Mouse (Mus musculus): ENCODE measurements around the gene Pi4kb. TPM values are rescaled to one million over a fixed set of nuclear protein-coding genes. Genes with fewer than 3 reads are reported as not detected.
"Not testable (repeated sequence)": the region's sequence is repeated elsewhere in the genome, so short reads cannot be mapped to it uniquely, and the experiment has no call there.

Pi4kb gene
- polyA plus RNA-seq, 1 experiment from 2014 or later, result 24.6 TPM

- 89% methylated on average over 7 of the region's 7 CpGs for WGBS
- not testable (repeated sequence) for H3K9me3 ChIP-seq; ATAC-seq (replicated peaks); H3K27me3 ChIP-seq (replicated peaks); H3K9ac ChIP-seq; H3K4me3 ChIP-seq; H3K27ac ChIP-seq; H3K4me2 ChIP-seq; H3K36me3 ChIP-seq (replicated peaks); H3K4me1 ChIP-seq
These were observed 37.3 kb upstream of the Pi4kb start for GRCm38 (mm10) chr3:94937194-94937593.

DNA sequence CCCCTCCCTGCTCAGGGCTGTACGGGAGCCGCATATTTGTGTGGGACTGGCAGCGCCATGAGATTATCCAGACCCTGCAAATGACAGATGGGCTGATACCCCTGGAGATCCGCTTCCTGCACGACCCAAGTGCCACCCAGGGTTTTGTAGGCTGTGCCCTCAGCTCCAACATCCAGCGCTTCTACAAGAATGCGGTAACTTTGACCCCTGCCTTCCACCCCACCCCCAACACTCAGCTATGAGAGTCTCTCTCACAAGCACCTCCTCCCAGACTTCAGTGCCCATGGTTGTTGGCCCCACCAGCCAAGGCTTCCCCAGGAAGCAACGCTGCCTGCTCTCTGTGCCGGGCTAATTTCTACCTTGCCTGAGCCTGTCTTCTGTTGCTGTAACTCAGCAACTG lies 34.5 kb upstream of the Pi4kb start:
- not testable (repeated sequence) for H3K4me3 ChIP-seq; H3K9ac ChIP-seq; H3K36me3 ChIP-seq (replicated peaks); H3K4me1 ChIP-seq; H3K27ac ChIP-seq; H3K4me2 ChIP-seq; ATAC-seq (replicated peaks); H3K27me3 ChIP-seq (replicated peaks); H3K9me3 ChIP-seq
- 70% methylated on average over 9 of the region's 9 CpGs for WGBS

DNA sequence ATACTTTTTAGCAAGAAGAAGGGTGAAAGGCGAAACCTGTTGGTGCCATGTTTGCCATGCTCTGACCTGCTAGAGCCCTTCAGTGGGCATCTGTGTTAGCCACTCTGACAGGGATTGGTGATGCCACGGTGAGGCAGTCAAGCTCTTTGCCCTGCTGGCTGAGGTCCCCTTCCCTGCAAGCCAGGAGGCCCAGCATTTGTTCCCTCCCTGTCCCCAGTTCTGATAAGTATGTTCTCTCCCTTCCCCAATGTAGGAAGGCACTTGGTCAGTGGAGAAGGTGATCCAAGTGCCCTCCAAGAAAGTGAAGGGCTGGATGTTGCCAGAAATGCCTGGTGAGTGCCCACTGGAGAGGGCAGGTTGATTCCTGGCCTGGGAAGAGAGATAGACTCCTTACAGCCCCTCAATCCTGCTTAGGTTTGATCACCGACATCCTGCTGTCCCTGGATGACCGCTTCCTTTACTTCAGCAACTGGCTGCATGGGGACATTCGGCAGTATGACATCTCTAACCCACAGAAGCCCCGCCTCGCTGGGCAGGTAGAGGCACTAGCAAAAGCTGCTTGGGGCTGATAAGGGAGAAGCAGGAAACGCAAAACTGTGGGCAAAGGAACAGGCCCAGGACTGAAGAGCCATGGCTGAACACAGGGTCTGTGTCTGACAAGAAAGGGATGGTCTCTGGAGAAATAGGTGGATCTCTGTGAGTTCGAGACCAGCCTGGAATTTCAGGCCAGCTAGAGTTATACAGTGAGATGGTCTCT lies 32.1 kb upstream of the Pi4kb start:
- not testable (repeated sequence) for H3K36me3 ChIP-seq (replicated peaks); H3K4me3 ChIP-seq; H3K4me1 ChIP-seq; H3K9ac ChIP-seq; H3K4me2 ChIP-seq; H3K27ac ChIP-seq; H3K27me3 ChIP-seq (replicated peaks); H3K9me3 ChIP-seq; ATAC-seq (replicated peaks)
- 81% methylated on average over 9 of the region's 9 CpGs for WGBS

GRCm38 (mm10) chr3:94943706-94944105 lies 30.8 kb upstream of the Pi4kb start:
- H3K9me3 ChIP-seq; H3K27ac ChIP-seq; H3K4me2 ChIP-seq; H3K9ac ChIP-seq; H3K4me3 ChIP-seq; H3K36me3 ChIP-seq (replicated peaks); H3K4me1 ChIP-seq; ATAC-seq (replicated peaks); H3K27me3 ChIP-seq (replicated peaks): not testable (repeated sequence)
- 15% methylated on average over 4 of the region's 4 CpGs for WGBS

GRCm38 (mm10) chr3:94948066-94948614 lies 26.4 kb upstream of the Pi4kb start:
- Histone ChIP-seq H3K27me3 (replicated peaks) (no peaks in the 10 kb centered on the region), H3K4me1 (peaks cover 8% of the 10 kb centered on the region), H3K9me3 (no peaks in the 10 kb centered on the region), H3K36me3 (replicated peaks) (no peaks in the 10 kb centered on the region), H3K4me3 (no peak overlapping the region), H3K4me2 (no peak overlapping the region), H3K9ac (no peak overlapping the region), H3K27ac (no peak overlapping the region)
- 74% methylated on average over 3 of the region's 3 CpGs for WGBS
- ATAC-seq (replicated peaks), result no peak

DNA sequence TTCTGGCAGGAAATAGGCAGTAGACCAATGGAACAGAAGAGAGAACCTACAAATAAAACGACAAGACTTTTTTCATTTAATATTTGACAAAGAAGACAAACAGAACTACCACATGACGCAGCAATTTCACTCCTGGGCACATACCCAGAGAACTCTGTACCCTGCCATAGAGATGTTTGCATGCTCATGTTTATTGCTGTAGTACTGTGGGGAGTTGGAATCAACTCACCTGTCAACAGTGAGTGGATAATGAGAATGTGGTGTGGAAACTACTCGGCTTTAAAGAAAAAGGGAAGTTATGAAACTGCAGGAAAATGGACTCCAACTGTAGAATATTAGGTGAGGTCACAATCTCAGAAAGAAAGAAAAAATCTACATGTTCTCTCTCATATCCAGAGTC lies 24.9 kb upstream of the Pi4kb start:
- ATAC-seq (replicated peaks), result no peak
- 87% methylated on average over 3 of the region's 3 CpGs for WGBS
- H3K27ac ChIP-seq, result no peak overlapping the region
- no peak overlapping the region for H3K9ac ChIP-seq
- no peaks in the 10 kb centered on the region for H3K9me3 ChIP-seq
- no peak overlapping the region for H3K4me3 ChIP-seq
- peaks cover 12% of the 10 kb centered on the region for H3K4me1 ChIP-seq
- no peaks in the 10 kb centered on the region for H3K36me3 ChIP-seq (replicated peaks)
- H3K27me3 ChIP-seq (replicated peaks), result no peaks in the 10 kb centered on the region
- no peak overlapping the region for H3K4me2 ChIP-seq

DNA sequence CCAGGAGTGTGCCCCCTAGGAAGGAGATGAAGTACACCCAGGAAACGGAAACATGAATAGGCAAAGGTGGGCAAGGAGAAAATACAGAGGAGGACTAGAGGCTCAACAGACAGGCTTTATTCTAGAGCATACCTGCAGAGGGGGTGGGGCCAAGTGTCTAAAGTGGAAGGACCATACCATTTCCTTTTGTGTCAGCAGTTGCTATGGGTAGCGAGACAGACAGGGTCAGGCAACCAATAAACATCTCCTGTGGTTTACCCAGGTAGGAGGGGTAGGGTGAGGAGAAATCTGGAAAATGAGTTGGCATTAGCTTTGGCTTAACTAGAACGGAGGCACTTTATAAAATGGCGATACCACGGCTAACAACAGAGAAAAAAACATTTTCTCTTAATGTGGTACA lies 21.7 kb upstream of the Pi4kb start:
- H3K9ac ChIP-seq, result no peak overlapping the region
- H3K4me3 ChIP-seq, result peak overlapping the region; percentile 95
- H3K9me3 ChIP-seq, result no peaks in the 10 kb centered on the region
- H3K4me2 ChIP-seq, result peak overlapping the region; percentile 65
- peaks cover 23% of the 10 kb centered on the region for H3K4me1 ChIP-seq
- WGBS, result 58% methylated on average over 5 of the region's 5 CpGs
- 0 out of 2 replicates have a peak, but pooled peaks cover 5% of the 10 kb centered on the region for H3K36me3 ChIP-seq (replicated peaks)
- no peaks in the 10 kb centered on the region for H3K27me3 ChIP-seq (replicated peaks)
- H3K27ac ChIP-seq, result no peak overlapping the region
- ATAC-seq (replicated peaks), result no peak

DNA sequence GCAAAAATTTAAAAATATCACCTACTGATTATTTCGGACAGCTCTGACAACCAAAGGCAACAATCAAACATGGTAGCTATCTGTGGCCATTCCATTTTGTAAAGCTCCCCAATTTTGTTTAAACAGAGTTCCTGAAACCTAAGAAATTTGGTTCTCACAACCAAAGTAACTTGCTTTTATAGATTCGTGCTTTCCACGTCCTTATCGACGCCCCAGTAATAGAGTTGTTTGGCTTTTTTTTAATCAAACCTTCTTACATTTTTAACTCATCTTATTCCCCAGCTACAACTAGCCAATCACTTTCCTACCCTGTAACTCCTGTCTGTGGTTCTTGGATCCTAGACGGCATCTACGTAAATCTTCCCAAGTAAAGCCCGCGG lies 21.2 kb upstream of the Pi4kb start:
- Histone ChIP-seq H3K4me1 (peaks cover 23% of the 10 kb centered on the region), H3K9me3 (no peaks in the 10 kb centered on the region), H3K27ac (peak overlapping the region; percentile 99), H3K27me3 (replicated peaks) (no peaks in the 10 kb centered on the region), H3K9ac (peak overlapping the region; percentile 35), H3K4me3 (peak overlapping the region; percentile 95), H3K4me2 (peak overlapping the region; percentile 65), H3K36me3 (replicated peaks) (0 out of 2 replicates have a peak, but pooled peaks cover 11% of the 10 kb centered on the region)
- 17% methylated on average over 9 of the region's 9 CpGs for WGBS
- ATAC-seq (replicated peaks), result no peak

GRCm38 (mm10) chr3:94953764-94954616 lies 20.5 kb upstream of the Pi4kb start, which contains the start of gene Rfx5:
TSS of gene Rfx5 (plus strand) at chr3:94954075.
- Histone ChIP-seq H3K4me2 (peak within 1 kb of the TSS; percentile 65), H3K9ac (peak within 1 kb of the TSS; percentile 78), H3K4me3 (peak within 1 kb of the TSS; percentile 95), H3K4me1 (peaks cover 23% of the 10 kb centered on the region), H3K27ac (peak within 1 kb of the TSS; percentile 99), H3K36me3 (replicated peaks) (0 out of 2 replicates have a peak, but pooled peaks cover 14% of the 10 kb centered on the region), H3K27me3 (replicated peaks) (no peaks in the 10 kb centered on the region), H3K9me3 (no peaks in the 10 kb centered on the region)
- peak; percentile 97 for ATAC-seq (replicated peaks)
- under 1% methylated on average over 50 of the region's 50 CpGs for WGBS

- H3K9me3 ChIP-seq, result no peaks in the 10 kb centered on the region
- H3K9ac ChIP-seq, result no peak overlapping the region
- no peak overlapping the region for H3K4me2 ChIP-seq
- no peaks in the 10 kb centered on the region for H3K27me3 ChIP-seq (replicated peaks)
- no peak overlapping the region for H3K4me3 ChIP-seq
- ATAC-seq (replicated peaks), result no peak
- no peak overlapping the region for H3K27ac ChIP-seq
- 93% methylated on average over 8 of the region's 8 CpGs for WGBS
- H3K4me1 ChIP-seq, result peaks cover 14% of the 10 kb centered on the region
- 0 out of 2 replicates have a peak, but pooled peaks cover 14% of the 10 kb centered on the region for H3K36me3 ChIP-seq (replicated peaks)
These were observed 16.2 kb upstream of the Pi4kb start for GRCm38 (mm10) chr3:94958295-94958694.

- no peak for ATAC-seq (replicated peaks)
- H3K27ac ChIP-seq, result no peak overlapping the region
- H3K9ac ChIP-seq, result no peak overlapping the region
- H3K27me3 ChIP-seq (replicated peaks), result no peaks in the 10 kb centered on the region
- H3K4me3 ChIP-seq, result no peak overlapping the region
- peaks cover 9% of the 10 kb centered on the region for H3K4me1 ChIP-seq
- WGBS, result 49% methylated on average over 8 of the region's 8 CpGs
- no peaks in the 10 kb centered on the region for H3K9me3 ChIP-seq
- 0 out of 2 replicates have a peak, but pooled peaks cover 14% of the 10 kb centered on the region for H3K36me3 ChIP-seq (replicated peaks)
- H3K4me2 ChIP-seq, result no peak overlapping the region
These were observed 14.7 kb upstream of the Pi4kb start for GRCm38 (mm10) chr3:94959871-94960270.

DNA sequence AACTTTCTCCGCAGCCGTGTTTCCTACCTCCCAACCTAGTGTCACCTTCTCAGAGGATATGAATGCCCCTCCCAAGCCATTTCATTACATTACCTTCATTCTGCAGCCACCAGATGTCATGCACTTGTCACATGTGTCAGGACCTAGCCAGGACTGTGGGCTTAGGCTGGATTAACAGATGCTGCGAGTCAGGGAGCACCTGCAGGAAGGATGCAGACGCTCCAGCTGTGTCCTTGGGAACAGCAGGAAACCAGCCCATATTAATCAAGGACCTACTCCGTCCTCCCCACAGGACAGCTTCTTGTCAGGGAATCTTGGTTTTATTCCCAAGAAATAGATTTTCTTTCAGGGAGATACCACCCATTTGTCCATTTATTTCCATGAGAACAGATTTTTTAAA lies 14.2 kb upstream of the Pi4kb start:
- Histone ChIP-seq H3K9ac (no peak overlapping the region), H3K27ac (no peak overlapping the region), H3K9me3 (no peaks in the 10 kb centered on the region), H3K27me3 (replicated peaks) (no peaks in the 10 kb centered on the region), H3K4me3 (no peak overlapping the region), H3K4me2 (no peak overlapping the region), H3K4me1 (peaks cover 5% of the 10 kb centered on the region), H3K36me3 (replicated peaks) (0 out of 2 replicates have a peak, but pooled peaks cover 14% of the 10 kb centered on the region)
- 52% methylated on average over 5 of the region's 5 CpGs for WGBS
- no peak for ATAC-seq (replicated peaks)

Data from midbrain, embryonic 15.5 days (tissue).